Mouse (Mus musculus) E14TG2a.4 (cell line): ENCODE data around the gene Umps.

Experiments used
- CTCF ChIP-seq: conservative IDR thresholded peaks from 2 replicates; pipeline ENCODE4 v1.5.1; 2014; ENCODE audit warnings: low read length
- NANOG ChIP-seq: IDR thresholded peaks from 2 replicates; pipeline ENCODE4 v1.6.1; 2014; ENCODE audit warnings: borderline replicate concordance, low read length, mixed read lengths

DNA sequence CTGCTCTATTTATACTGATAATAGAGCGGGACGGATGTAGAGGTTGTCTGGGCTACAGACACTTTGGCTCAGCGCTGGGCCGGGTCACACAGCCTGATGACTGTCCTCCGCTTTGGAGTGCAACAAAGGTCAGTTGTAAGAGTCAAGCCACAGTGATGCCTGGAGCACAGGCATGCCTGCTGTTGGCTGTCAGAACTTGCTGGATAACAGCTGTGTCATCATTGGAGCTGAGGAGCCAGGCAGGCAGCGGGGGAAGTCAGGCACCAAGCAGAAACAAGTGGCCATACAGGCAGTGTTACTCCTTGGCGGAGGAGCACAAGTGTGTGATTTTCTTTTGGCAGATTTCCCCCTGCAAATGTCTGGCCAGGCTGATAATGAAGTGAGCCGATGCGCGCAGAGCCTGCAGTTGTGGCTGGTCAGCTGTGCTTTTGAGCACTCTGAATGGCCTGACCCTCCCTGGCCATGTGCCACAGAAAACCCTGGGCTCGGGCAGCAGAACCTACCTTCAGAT, 25.5 kb downstream of the Umps start:
- TF ChIP-seq CTCF (no peak), NANOG (no peak)
